Mouse (Mus musculus) brown adipose tissue, adult 24 weeks (tissue): Measurements from ENCODE around the gene Usp15. TPM values are rescaled to one million over a fixed set of nuclear protein-coding genes. Genes with fewer than 3 reads are reported as not detected.

Experiments used
- H3K27ac ChIP-seq: fragments of 200-500 bp; replicated peaks from 2 replicates; pipeline ENCODE4 v1.5.1; 2012; ENCODE audit warnings: low read depth, mild to moderate bottlenecking, low read length
- H3K4me1 ChIP-seq: fragments of 200-500 bp; 2 replicates; pipeline ENCODE4 v1.6.1; 2012; ENCODE audit warnings: low read length, mixed read lengths; ENCODE audit not compliant: control insufficient read depth, insufficient read depth, insufficient read length
- H3K4me3 ChIP-seq: fragments of 200-500 bp; 2 replicates; pipeline ENCODE4 v1.5.1; 2012; ENCODE audit warnings: low read depth, mild to moderate bottlenecking, low read length, moderate library complexity; ENCODE audit not compliant: insufficient read depth
- polyA plus RNA-seq: library from polyadenylated mRNA; stranded (reverse); fragments of >200 nt; gene quantifications from 2 replicates; pipeline ENCODE4 v1.2.4, GENCODE M21; 2012; ENCODE audit not compliant: missing spikeins, insufficient read depth, insufficient read length

Gene Usp15
- polyA plus RNA-seq, 1 experiment = 86.6 TPM

GRCm38 (mm10) chr10:123056463-123056862 is 140.3 kb downstream of the Usp15 start:
- H3K4me1 ChIP-seq = peaks cover 3% of the 10 kb centered on the region; the same call in 1 of the 2 replicates
- H3K27ac ChIP-seq = no peak overlapping the region
- no peak overlapping the region for H3K4me3 ChIP-seq

- no peak overlapping the region for H3K27ac ChIP-seq
- H3K4me3 ChIP-seq = no peak overlapping the region
Observed at GRCm38 (mm10) chr10:123055205-123056000, 141.4 kb downstream of the Usp15 start.

More at GRCm38 (mm10) chr10:123055205-123056000, 141.4 kb downstream of the Usp15 start:
- H3K4me1 ChIP-seq = peaks cover 3% of the 10 kb centered on the region; the same call in 1 of the 2 replicates

Other genes with a start within 250 kb of the Usp15 start
- gene Mon2, start 120.5 kb downstream of the Usp15 start, polyA plus RNA-seq = 22.5 and 30.0 TPM in 2 replicates
- not detected in 2 replicates for gene Fam19a2, start 67.0 kb upstream of the Usp15 start, polyA plus RNA-seq